Comparison of ENCODE assay signal across 12 mouse cellular contexts in the genomic region with DNA sequence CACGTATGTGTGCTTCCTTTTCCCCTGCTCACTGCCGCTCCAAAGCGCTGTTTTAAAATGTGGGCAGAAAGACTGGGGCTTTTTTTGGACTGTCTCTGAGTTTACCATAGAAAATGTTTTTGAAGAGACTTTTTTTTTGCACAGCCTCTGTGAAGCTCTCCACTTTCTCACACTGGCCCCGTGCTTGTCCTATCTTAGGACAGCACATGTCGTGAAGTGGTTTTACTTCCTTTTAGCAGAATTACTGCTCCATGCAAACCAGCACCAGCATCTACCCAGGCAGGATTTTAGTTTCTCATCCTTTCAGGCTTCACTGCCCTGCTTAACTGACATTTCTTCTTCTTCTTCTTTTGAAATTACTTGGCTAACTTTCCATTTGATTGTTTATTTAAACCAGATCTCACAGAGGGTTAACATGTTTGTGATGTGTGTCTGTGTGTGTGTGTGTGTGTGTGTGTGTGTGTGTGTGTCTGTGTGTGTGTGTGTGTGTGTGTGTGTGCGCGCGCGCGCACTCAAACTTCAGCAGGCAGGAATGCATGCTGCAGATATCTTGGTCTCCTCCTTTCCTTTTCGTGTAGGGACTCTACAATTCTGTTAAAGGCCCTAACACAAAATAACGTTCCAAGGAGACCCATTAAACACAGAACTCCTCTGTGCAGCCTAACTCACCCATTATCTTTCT.
DNase-seq lines count a peak whose midpoint lies in the region; ATAC-seq and TF ChIP-seq lines count a peak whose summit lies in the region.
"Had no signal": no experiment of that assay in that cellular context is flagged by ENCODE, and none has a peak within 500 bp of the region (broad histone marks: within the 10 kb centered on the region; RNA-seq: fewer than 3 reads in every experiment).

No protein-coding gene starts in this region.

- ATAC-seq in embryonic facial prominence, embryonic 14.5 days (ENCODE audit: low read depth), result no peak
- ATAC-seq in megakaryocyte-erythroid progenitor cell, adult 5-6 weeks (replicated peaks; ENCODE audit: low FRiP score, low TSS enrichment, poor library complexity, severe bottlenecking), result peak; percentile 90
- ATAC-seq in forebrain, embryonic 14.5 days, result no peak
- no peak for ATAC-seq in kidney, embryonic 16.5 days (ENCODE audit: low FRiP score, low TSS enrichment)
- ATAC-seq: forebrain, embryonic 15.5 days had no signal

- H3K9ac ChIP-seq in MEL (ENCODE audit: control insufficient read depth, low read depth, low read length, poor library complexity, severe bottlenecking), result peak overlapping the region; percentile 58
- no peak overlapping the region for H3K9ac ChIP-seq in embryonic facial prominence, embryonic 14.5 days (ENCODE audit: low read depth, low read length)
- H3K9ac ChIP-seq in forebrain, embryonic 14.5 days (ENCODE audit: low read length), result no peak overlapping the region
- H3K9ac ChIP-seq in kidney, embryonic 16.5 days (replicated peaks; ENCODE audit: low read length), result no peak overlapping the region
- H3K9ac ChIP-seq: forebrain, embryonic 15.5 days had no signal

- peaks cover 6 to 11% of the 10 kb centered on the region in 2 experiments for H3K4me1 ChIP-seq in MEL (ENCODE audit: control insufficient read depth in 1 of 2, insufficient read depth in 2 of 2, low read length in 2 of 2)
- no peaks in the 10 kb centered on the region for H3K4me1 ChIP-seq in embryonic facial prominence, embryonic 14.5 days (ENCODE audit: control insufficient read depth, insufficient read depth, low read length)
- H3K4me1 ChIP-seq in forebrain, embryonic 14.5 days (ENCODE audit: control insufficient read depth, insufficient read depth, low read length), result 0 out of 2 replicates have a peak, but pooled peaks cover 2% of the 10 kb centered on the region
- no peaks in the 10 kb centered on the region for H3K4me1 ChIP-seq in kidney, embryonic 16.5 days (ENCODE audit: insufficient read depth, low read length)

- TF ChIP-seq RAD21 in MEL (IDR thresholded peaks at IDR 0.05; ENCODE audit: low read depth, low read length), result peak; percentile 6; the same call in 1 of the 2 replicates

- no peaks in the 10 kb centered on the region for H3K79me2 ChIP-seq in MEL (ENCODE audit: control insufficient read depth, insufficient read depth, low read length, poor library complexity)

- TF ChIP-seq CTCF in MEL (IDR thresholded peaks at IDR 0.05 in 2 of 3, conservative IDR thresholded peaks at IDR 0.05 in 1 of 3; ENCODE audit: control insufficient read depth in 1 of 3, insufficient read depth in 1 of 3, low read depth in 2 of 3, low read length in 3 of 3, poor library complexity in 1 of 3, severe bottlenecking in 1 of 3), result no peak

- H3K4me2 ChIP-seq in embryonic facial prominence, embryonic 14.5 days (ENCODE audit: low read depth, low read length), result no peak overlapping the region
- H3K4me2 ChIP-seq in forebrain, embryonic 14.5 days (ENCODE audit: low read length), result no peak overlapping the region
- H3K4me2 ChIP-seq in kidney, embryonic 16.5 days (replicated peaks; ENCODE audit: low read depth, low read length), result no peak overlapping the region
- H3K4me2 ChIP-seq: forebrain, embryonic 15.5 days had no signal

- H3K4me3 ChIP-seq in MEL (ENCODE audit: control insufficient read depth in 1 of 2, insufficient read depth in 1 of 2, low read depth in 2 of 2, low read length in 2 of 2), result peak overlapping the region; percentile 49 to 53
- H3K4me3 ChIP-seq in embryonic facial prominence, embryonic 14.5 days (ENCODE audit: low read depth, low read length), result no peak overlapping the region
- no peak overlapping the region for H3K4me3 ChIP-seq in forebrain, embryonic 14.5 days (ENCODE audit: low read depth, low read length)
- H3K4me3 ChIP-seq in kidney, embryonic 16.5 days (ENCODE audit: low read length), result no peak overlapping the region
- H3K4me3 ChIP-seq: forebrain, embryonic 15.5 days had no signal

- peak; percentile 74 to 83 for TF ChIP-seq EP300 in MEL (IDR thresholded peaks at IDR 0.05; ENCODE audit: low read depth in 1 of 2, low read length in 2 of 2)

- TF ChIP-seq POLR2A in MEL (IDR thresholded peaks at IDR 0.05; ENCODE audit: control insufficient read depth in 1 of 2, insufficient read depth in 1 of 2, low read depth in 1 of 2, low read length in 2 of 2, poor library complexity in 1 of 2), result 0 out of 4 replicates have a peak, but pooled peaks of 1 of the 2 experiments have one; percentile 26

- peaks cover 0 to 16% of the 10 kb centered on the region in 2 experiments; a peak in 2 of 4 replicates for H3K36me3 ChIP-seq in MEL (ENCODE audit: control insufficient read depth in 1 of 2, insufficient read depth in 2 of 2, low read length in 2 of 2)
- H3K36me3 ChIP-seq in embryonic facial prominence, embryonic 14.5 days (ENCODE audit: control insufficient read depth, insufficient read depth, low read length), result no peaks in the 10 kb centered on the region
- no peaks in the 10 kb centered on the region for H3K36me3 ChIP-seq in forebrain, embryonic 14.5 days (ENCODE audit: control insufficient read depth, insufficient read depth, low read length)
- no peaks in the 10 kb centered on the region for H3K36me3 ChIP-seq in kidney, embryonic 16.5 days (ENCODE audit: insufficient read depth, low read length)
- H3K36me3 ChIP-seq: forebrain, embryonic 15.5 days had no signal

- 77% methylated on average over 12 of the region's 12 CpGs for WGBS in embryonic facial prominence, embryonic 14.5 days
- WGBS in forebrain, embryonic 14.5 days, result 86% methylated on average over 12 of the region's 12 CpGs
- WGBS in kidney, embryonic 16.5 days, result 87% methylated on average over 12 of the region's 12 CpGs

- H3K27ac ChIP-seq in MEL (ENCODE audit: control insufficient read depth, low read depth, low read length), result peak overlapping the region; percentile 85
- H3K27ac ChIP-seq in embryonic facial prominence, embryonic 14.5 days (replicated peaks; ENCODE audit: low read depth, low read length), result peak overlapping the region; percentile 21; the same call in 1 of the 2 replicates
- H3K27ac ChIP-seq in forebrain, embryonic 14.5 days (ENCODE audit: low read depth, low read length), result no peak overlapping the region
- H3K27ac ChIP-seq in kidney, embryonic 16.5 days (ENCODE audit: low read length), result no peak overlapping the region
- H3K27ac ChIP-seq: forebrain, embryonic 15.5 days had no signal

- no peaks in the 10 kb centered on the region for H3K27me3 ChIP-seq in MEL (ENCODE audit: control insufficient read depth in 1 of 2, insufficient read depth in 2 of 2, low read length in 2 of 2)
- no peaks in the 10 kb centered on the region for H3K27me3 ChIP-seq in embryonic facial prominence, embryonic 14.5 days (replicated peaks; ENCODE audit: control insufficient read depth, insufficient read depth, low read length)
- no peaks in the 10 kb centered on the region for H3K27me3 ChIP-seq in forebrain, embryonic 14.5 days (replicated peaks; ENCODE audit: control insufficient read depth, insufficient read depth, low read length)
- no peaks in the 10 kb centered on the region for H3K27me3 ChIP-seq in kidney, embryonic 16.5 days (ENCODE audit: insufficient read depth, low read length)
- H3K27me3 ChIP-seq: forebrain, embryonic 15.5 days had no signal

- H3K9me3 ChIP-seq in MEL (replicated peaks; ENCODE audit: insufficient read depth, low read length), result no peaks in the 10 kb centered on the region
- no peaks in the 10 kb centered on the region for H3K9me3 ChIP-seq in embryonic facial prominence, embryonic 14.5 days (ENCODE audit: control insufficient read depth, low read length)
- no peaks in the 10 kb centered on the region for H3K9me3 ChIP-seq in forebrain, embryonic 14.5 days (replicated peaks; ENCODE audit: control insufficient read depth, low read length)
- no peaks in the 10 kb centered on the region for H3K9me3 ChIP-seq in kidney, embryonic 16.5 days (ENCODE audit: low read length)
- H3K9me3 ChIP-seq: forebrain, embryonic 15.5 days had no signal

- DNase-seq in layer of hippocampus, adult 9-11 months, result peak; percentile 58
- DNase-seq in layer of hippocampus, adult 18-20 months (ENCODE audit: low spot score in 2 of 2), result no peak
- DNase-seq in MEL (ENCODE audit: low read depth, low spot score), result peak; percentile 90
- DNase-seq in embryonic facial prominence, embryonic 14.5 days (ENCODE audit: low spot score), result peak; percentile 28
- no peak for DNase-seq in forebrain, embryonic 14.5 days (ENCODE audit: low spot score)
- DNase-seq in cerebellum, adult 9-10 months, result no peak
- DNase-seq: adrenal gland, adult 2 months; kidney, adult 11 months; right cerebral cortex, postnatal 14 days had no signal

TF ChIP-seq in MEL, 35 proteins besides CTCF, POLR2A, EP300 and RAD21 (continues in another document):
- TF ChIP-seq ETS1 (IDR thresholded peaks at IDR 0.05; ENCODE audit: low read depth, low read length) (peak; percentile 51; the same call in 1 of the 2 replicates), ZMIZ1 (IDR thresholded peaks at IDR 0.05; ENCODE audit: low read depth, low read length) (peak; percentile 43; the same call in 1 of the 2 replicates), TBP (IDR thresholded peaks at IDR 0.05; ENCODE audit: low read depth, low read length) (peak; percentile 57; the same call in 1 of the 2 replicates), HCFC1 (IDR thresholded peaks at IDR 0.05; ENCODE audit: low read depth, low read length) (0 out of 2 replicates have a peak, but pooled peaks have one; percentile 22), NRF1 (IDR thresholded peaks at IDR 0.05; ENCODE audit: insufficient read depth, low read depth, low read length, poor library complexity, severe bottlenecking) (peak; percentile 56; the same call in 1 of the 2 replicates), USF2 (IDR thresholded peaks at IDR 0.05; ENCODE audit: borderline replicate concordance in 1 of 2, insufficient read depth in 1 of 2, low read depth in 1 of 2, low read length in 2 of 2) (no peak), RCOR1 (IDR thresholded peaks at IDR 0.05; ENCODE audit: low read depth, low read length) (peak; percentile 67), TAL1 (IDR thresholded peaks at IDR 0.05; ENCODE audit: low read length) (peak; percentile 71), SIN3A (IDR thresholded peaks at IDR 0.05; ENCODE audit: low read length) (peak; percentile 62), MAX (IDR thresholded peaks at IDR 0.05; ENCODE audit: low read length) (peak; percentile 72), SMC3 (IDR thresholded peaks at IDR 0.05; ENCODE audit: low read depth, low read length) (no peak), TCF12 (IDR thresholded peaks at IDR 0.05; ENCODE audit: low read depth, low read length) (peak; percentile 82), BHLHE40 (IDR thresholded peaks at IDR 0.05; ENCODE audit: borderline replicate concordance, low read depth, low read length) (0 out of 2 replicates have a peak, but pooled peaks have one; percentile 55), MAZ (IDR thresholded peaks at IDR 0.05; ENCODE audit: low read depth, low read length) (no peak), ZC3H11A (IDR thresholded peaks at IDR 0.05; ENCODE audit: low read depth, low read length) (0 out of 2 replicates have a peak, but pooled peaks have one; percentile 1), GATA1 (IDR thresholded peaks at IDR 0.05; ENCODE audit: low read depth, low read length) (peak; percentile 77), CHD1 (IDR thresholded peaks at IDR 0.05; ENCODE audit: low read depth, low read length) (no peak), ZNF384 (IDR thresholded peaks at IDR 0.05; ENCODE audit: low read depth, low read length) (peak; percentile 89)

Comparison
In these comparisons a context has a peak if more than half of its experiments do, and no peak if none do; other contexts are left out.
1. DNase-seq: peak in layer of hippocampus, adult 9-11 months (single experiment), MEL (single experiment) and embryonic facial prominence, embryonic 14.5 days (single experiment); none in layer of hippocampus, adult 18-20 months (0 of 2), forebrain, embryonic 14.5 days (single experiment) and cerebellum, adult 9-10 months (single experiment).
2. H3K27ac ChIP-seq: peak in MEL (single experiment) and embryonic facial prominence, embryonic 14.5 days (single experiment); none in forebrain, embryonic 14.5 days (single experiment) and kidney, embryonic 16.5 days (single experiment).
3. H3K4me3 ChIP-seq: peak in MEL (2 of 2); none in embryonic facial prominence, embryonic 14.5 days (single experiment), forebrain, embryonic 14.5 days (single experiment) and kidney, embryonic 16.5 days (single experiment).